Mouse (Mus musculus) liver, embryonic 11.5 days (tissue): ENCODE measurements at regions not wholly inside any gene's neighbourhood (a gene's known extent, or its start where the extent isn't known, plus 50 kb on each side); places are given as distances from the start of the nearest gene placed in this dataset.

ENCODE experiments used
- ATAC-seq: fragments of 200-750 bp; cut with Nextera tagmentation; replicated peaks from 2 replicates; pipeline ENCODE4 v1.8.0; 2017; ENCODE audit warnings: moderate number of reproducible peaks, mild to moderate bottlenecking, moderate TSS enrichment, moderate library complexity; ENCODE audit not compliant: low FRiP score
- DNase-seq: peaks from one replicate; pipeline ENCODE4 v3.0.0-alpha.2; 2017; ENCODE audit warnings: low spot score
- H3K27ac ChIP-seq: fragments of 300-500 bp; sonication (generic); 2 replicates; pipeline ENCODE4 v1.5.1; 2014; ENCODE audit warnings: mild to moderate bottlenecking, low read depth, low read length, control low read depth
- H3K27me3 ChIP-seq: fragments of 300-500 bp; sonication (generic); replicated peaks from 2 replicates; pipeline ENCODE4 v1.6.1; 2014; ENCODE audit warnings: low read length, mixed read lengths; ENCODE audit not compliant: control insufficient read depth, insufficient read depth
- H3K36me3 ChIP-seq: fragments of 300-500 bp; sonication (generic); 2 replicates; pipeline ENCODE4 v1.6.1; 2014; ENCODE audit warnings: mild to moderate bottlenecking, low read length, moderate library complexity, mixed read lengths; ENCODE audit not compliant: control insufficient read depth, insufficient read depth
- H3K4me1 ChIP-seq: fragments of 300-500 bp; sonication (generic); replicated peaks from 2 replicates; pipeline ENCODE4 v1.6.1; 2014; ENCODE audit warnings: low read length, mixed read lengths; ENCODE audit not compliant: control insufficient read depth, insufficient read depth
- H3K4me2 ChIP-seq: fragments of 300-500 bp; sonication (generic); 2 replicates; pipeline ENCODE4 v1.6.1; 2014; ENCODE audit warnings: mild to moderate bottlenecking, control low read depth, moderate library complexity
- H3K4me3 ChIP-seq: fragments of 300-500 bp; sonication (generic); 2 replicates; pipeline ENCODE4 v1.5.1; 2014; ENCODE audit warnings: low read depth, low read length, control low read depth
- H3K9ac ChIP-seq: fragments of 300-500 bp; sonication (generic); 2 replicates; pipeline ENCODE4 v1.6.1; 2014; ENCODE audit warnings: low read depth, low read length, control low read depth
- H3K9me3 ChIP-seq: fragments of 300-500 bp; sonication (generic); 2 replicates; pipeline ENCODE4 v1.6.1; 2016; ENCODE audit warnings: low read length, inconsistent platforms, mixed read lengths; ENCODE audit not compliant: control insufficient read depth
- WGBS: fragments of 180-500 bp; shearing (Covaris S2); extraction: QIAGEN DNeasy Blood & Tissue Kit; methylation state at CpG from one replicate; pipeline ENCODE4 v1.1.7; 2014; 5-methylcytosine and 5-hydroxymethylcytosine counted together

- H3K9me3 ChIP-seq, result no peaks in the 10 kb centered on the region
- H3K4me1 ChIP-seq, result no peaks in the 10 kb centered on the region
- H3K9ac ChIP-seq, result no peak overlapping the region
- no peak overlapping the region for H3K27ac ChIP-seq
- WGBS, result 81% methylated on average over 9 of the region's 9 CpGs
- H3K36me3 ChIP-seq, result no peaks in the 10 kb centered on the region
- no peak overlapping the region for H3K4me3 ChIP-seq
- no peak overlapping the region for H3K4me2 ChIP-seq
- DNase-seq (no peak), ATAC-seq (no peak)
- no peaks in the 10 kb centered on the region for H3K27me3 ChIP-seq
Measured at GRCm38 (mm10) chr7:129965281-129966051, 373.8 kb downstream of the Wdr11 start.

GRCm38 (mm10) chr7:129966771-129967170 lies 375.1 kb downstream of the Wdr11 start:
- H3K4me3 ChIP-seq, result no peak overlapping the region
- H3K9me3 ChIP-seq, result no peaks in the 10 kb centered on the region
- no peaks in the 10 kb centered on the region for H3K36me3 ChIP-seq
- no peaks in the 10 kb centered on the region for H3K27me3 ChIP-seq
- H3K4me2 ChIP-seq, result no peak overlapping the region
- no peak overlapping the region for H3K27ac ChIP-seq
- no peak overlapping the region for H3K9ac ChIP-seq
- WGBS, result 92% methylated on average over 2 of the region's 2 CpGs
- no peaks in the 10 kb centered on the region for H3K4me1 ChIP-seq
- DNase-seq (no peak), ATAC-seq (no peak)

DNA sequence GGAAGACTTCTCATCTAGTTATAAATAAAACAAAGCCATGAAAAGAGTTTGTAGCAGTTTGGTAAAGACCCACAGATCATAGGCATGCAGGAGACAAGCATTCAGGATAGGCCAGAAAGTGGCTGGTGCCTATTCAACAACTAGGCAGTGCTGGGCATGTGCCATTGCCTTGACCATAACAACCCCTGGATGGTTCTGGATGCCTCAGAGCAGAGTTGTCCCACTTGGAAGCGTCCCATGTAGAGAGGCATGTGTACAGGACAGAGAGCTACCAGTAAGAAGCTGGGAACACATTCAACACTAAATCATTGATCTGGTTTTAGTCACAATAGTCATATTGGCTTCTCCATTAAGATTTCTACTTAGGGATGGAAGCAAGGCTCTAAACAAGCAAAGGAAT lies 378.5 kb downstream of the Wdr11 start:
- DNase-seq (no peak), ATAC-seq (no peak)
- 79% methylated on average over 1 of the region's 1 CpGs for WGBS
- no peaks in the 10 kb centered on the region for H3K36me3 ChIP-seq
- no peak overlapping the region for H3K4me2 ChIP-seq
- no peaks in the 10 kb centered on the region for H3K4me1 ChIP-seq
- H3K9me3 ChIP-seq, result no peaks in the 10 kb centered on the region
- no peak overlapping the region for H3K4me3 ChIP-seq
- no peak overlapping the region for H3K9ac ChIP-seq
- no peaks in the 10 kb centered on the region for H3K27me3 ChIP-seq
- no peak overlapping the region for H3K27ac ChIP-seq

- ATAC-seq, result no peak
- H3K4me3 ChIP-seq, result no peak overlapping the region
- 80% methylated on average over 9 of the region's 9 CpGs for WGBS
Measured at GRCm38 (mm10) chr7:129974206-129974605, 382.5 kb downstream of the Wdr11 start.

DNA sequence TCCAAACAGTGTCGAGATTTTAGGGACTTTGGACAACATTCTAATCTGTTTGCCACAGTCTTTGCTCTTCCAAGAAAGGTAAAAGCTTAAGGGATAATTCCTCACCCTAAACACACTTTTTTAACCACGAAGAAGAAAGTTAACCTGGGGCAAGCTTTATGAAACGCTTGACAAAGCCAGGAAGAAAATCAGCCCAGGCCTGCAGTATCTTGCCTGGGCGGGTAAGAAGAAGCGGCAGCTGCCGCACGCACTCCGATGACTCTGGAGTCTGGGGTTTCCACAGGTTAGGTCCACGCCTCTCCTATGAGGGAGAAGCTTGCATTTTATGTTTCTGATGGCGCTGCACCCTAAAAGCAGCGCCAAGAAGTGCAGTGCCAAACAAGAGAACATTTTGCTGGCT lies 383.2 kb downstream of the Wdr11 start:
- Histone ChIP-seq H3K4me1 (no peaks in the 10 kb centered on the region), H3K9me3 (no peaks in the 10 kb centered on the region), H3K4me2 (no peak overlapping the region), H3K9ac (no peak overlapping the region), H3K27ac (no peak overlapping the region), H3K27me3 (no peaks in the 10 kb centered on the region), H3K4me3 (no peak overlapping the region), H3K36me3 (no peaks in the 10 kb centered on the region)
- WGBS, result 74% methylated on average over 11 of the region's 11 CpGs
- no peak for DNase-seq
- ATAC-seq, result no peak

More at GRCm38 (mm10) chr7:129974206-129974605, 382.5 kb downstream of the Wdr11 start:
- H3K9me3 ChIP-seq, result no peaks in the 10 kb centered on the region
- no peak overlapping the region for H3K4me2 ChIP-seq
- H3K27me3 ChIP-seq, result no peaks in the 10 kb centered on the region
- H3K4me1 ChIP-seq, result no peaks in the 10 kb centered on the region
- DNase-seq, result no peak
- no peak overlapping the region for H3K27ac ChIP-seq
- no peak overlapping the region for H3K9ac ChIP-seq
- no peaks in the 10 kb centered on the region for H3K36me3 ChIP-seq

- no peak overlapping the region for H3K4me3 ChIP-seq
- no peaks in the 10 kb centered on the region for H3K27me3 ChIP-seq
- H3K36me3 ChIP-seq, result no peaks in the 10 kb centered on the region
- no peak overlapping the region for H3K27ac ChIP-seq
- H3K9me3 ChIP-seq, result no peaks in the 10 kb centered on the region
- ATAC-seq, result no peak
- 89% methylated on average over 21 of the region's 21 CpGs for WGBS
- no peak for DNase-seq
- H3K4me1 ChIP-seq, result no peaks in the 10 kb centered on the region
- no peak overlapping the region for H3K4me2 ChIP-seq
- H3K9ac ChIP-seq, result no peak overlapping the region
Measured at GRCm38 (mm10) chr7:129975781-129976514, 384.3 kb downstream of the Wdr11 start.

GRCm38 (mm10) chr7:129978576-129978975 lies 386.9 kb downstream of the Wdr11 start:
- H3K4me1 ChIP-seq, result no peaks in the 10 kb centered on the region
- H3K9ac ChIP-seq, result no peak overlapping the region
- H3K9me3 ChIP-seq, result no peaks in the 10 kb centered on the region
- H3K4me2 ChIP-seq, result no peak overlapping the region
- no peak overlapping the region for H3K4me3 ChIP-seq
- H3K36me3 ChIP-seq, result no peaks in the 10 kb centered on the region
- ATAC-seq (no peak), DNase-seq (no peak)
- H3K27ac ChIP-seq, result no peak overlapping the region
- WGBS, result 73% methylated on average over 5 of the region's 5 CpGs
- H3K27me3 ChIP-seq, result no peaks in the 10 kb centered on the region

- Histone ChIP-seq H3K27ac (no peak overlapping the region), H3K4me2 (no peak overlapping the region), H3K27me3 (no peaks in the 10 kb centered on the region), H3K9me3 (no peaks in the 10 kb centered on the region), H3K9ac (no peak overlapping the region), H3K36me3 (no peaks in the 10 kb centered on the region), H3K4me3 (no peak overlapping the region), H3K4me1 (no peaks in the 10 kb centered on the region)
- no peak for DNase-seq
- 64% methylated on average over 6 of the region's 6 CpGs for WGBS
- ATAC-seq, result no peak
Measured at GRCm38 (mm10) chr7:129979337-129979736, 387.7 kb downstream of the Wdr11 start.

DNA sequence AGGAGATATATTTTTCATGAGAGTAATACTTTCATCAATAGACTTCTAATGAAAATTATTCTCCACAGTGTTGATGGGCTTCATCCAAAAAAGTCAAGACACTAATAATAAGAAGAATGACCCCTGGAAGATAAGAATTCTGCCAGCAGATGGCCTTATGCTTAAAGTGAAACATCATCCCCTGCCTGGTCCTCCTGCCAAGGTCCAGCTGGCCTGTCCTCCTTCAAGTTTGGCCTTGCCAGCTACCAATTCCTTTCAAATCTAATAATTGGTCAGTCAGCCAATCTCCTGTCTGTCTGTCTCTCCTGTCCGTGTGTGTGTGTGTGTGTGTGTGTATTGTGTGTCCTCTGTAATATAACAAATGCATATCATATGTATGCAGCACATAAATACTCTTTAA lies 388.8 kb downstream of the Wdr11 start:
- no peak for ATAC-seq
- Histone ChIP-seq H3K4me3 (no peak overlapping the region), H3K27me3 (no peaks in the 10 kb centered on the region), H3K36me3 (no peaks in the 10 kb centered on the region), H3K9ac (no peak overlapping the region), H3K9me3 (no peaks in the 10 kb centered on the region), H3K4me2 (no peak overlapping the region), H3K27ac (no peak overlapping the region), H3K4me1 (no peaks in the 10 kb centered on the region)
- 83% methylated on average over 1 of the region's 1 CpGs for WGBS
- DNase-seq, result no peak
